Mouse (Mus musculus) intestine, postnatal 0 days (tissue): ENCODE results near the gene Mat2a. TPM values are rescaled to one million over a fixed set of nuclear protein-coding genes. Genes with fewer than 3 reads are reported as not detected.

Experiments used
- ATAC-seq: fragments of 200-750 bp; cut with Nextera tagmentation; 2 replicates; pipeline ENCODE4 v1.8.0; 2017; ENCODE audit warnings: mild to moderate bottlenecking, moderate TSS enrichment, moderate library complexity
- H3K27ac ChIP-seq: fragments of 300-500 bp; sonication (generic); 2 replicates; pipeline ENCODE4 v1.5.1; 2014; ENCODE audit warnings: mild to moderate bottlenecking, low read depth, low read length, moderate library complexity
- H3K27me3 ChIP-seq: fragments of 300-500 bp; sonication (generic); replicated peaks from 2 replicates; pipeline ENCODE4 v1.6.1; 2014; ENCODE audit warnings: low read length, mixed read lengths; ENCODE audit not compliant: control insufficient read depth, insufficient read depth
- H3K36me3 ChIP-seq: fragments of 300-500 bp; sonication (generic); 2 replicates; pipeline ENCODE4 v1.6.1; 2014; ENCODE audit warnings: mild to moderate bottlenecking, moderate library complexity; ENCODE audit not compliant: control insufficient read depth, insufficient read depth
- H3K4me1 ChIP-seq: fragments of 300-500 bp; sonication (generic); replicated peaks from 2 replicates; pipeline ENCODE4 v1.6.1; 2014; ENCODE audit warnings: antibody characterized with exemption, low read length, mixed read lengths; ENCODE audit not compliant: control insufficient read depth, insufficient read depth
- H3K4me2 ChIP-seq: fragments of 300-500 bp; sonication (generic); replicated peaks from 2 replicates; pipeline ENCODE4 v1.6.1; 2014; ENCODE audit warnings: low read depth, mild to moderate bottlenecking, moderate library complexity
- H3K4me3 ChIP-seq: fragments of 300-500 bp; sonication (generic); 2 replicates; pipeline ENCODE4 v1.5.1; 2014; ENCODE audit warnings: low read depth, low read length
- H3K9ac ChIP-seq: fragments of 300-500 bp; sonication (generic); 2 replicates; pipeline ENCODE4 v1.6.1; 2014; ENCODE audit warnings: mild to moderate bottlenecking, low read depth, low read length
- H3K9me3 ChIP-seq: fragments of 300-500 bp; sonication (generic); 2 replicates; pipeline ENCODE4 v1.6.1; 2016; ENCODE audit warnings: mixed run types; ENCODE audit not compliant: control insufficient read depth
- CTCF ChIP-seq: sonication (generic); IDR thresholded peaks from 2 replicates; pipeline ENCODE4 v1.5.1; 2016; ENCODE audit warnings: low read depth, mild to moderate bottlenecking, control low read depth, antibody characterized with exemption, moderate library complexity
- WGBS: fragments of 180-500 bp; shearing (Covaris S2); extraction: QIAGEN DNeasy Blood & Tissue Kit; methylation state at CpG from one replicate; pipeline ENCODE4 v1.1.7; 2014; 5-methylcytosine and 5-hydroxymethylcytosine counted together
- polyA plus RNA-seq: library from polyadenylated mRNA; unstranded; fragments of >200 nt; fragmentation: Nextera tagmentation; extraction: Ambion mirVana; gene quantifications from 2 replicates; pipeline ENCODE4 v1.2.1, GENCODE M21; 2015

The Mat2a gene
- polyA plus RNA-seq, 1 experiment from 2014 or later, result 120 TPM

DNA sequence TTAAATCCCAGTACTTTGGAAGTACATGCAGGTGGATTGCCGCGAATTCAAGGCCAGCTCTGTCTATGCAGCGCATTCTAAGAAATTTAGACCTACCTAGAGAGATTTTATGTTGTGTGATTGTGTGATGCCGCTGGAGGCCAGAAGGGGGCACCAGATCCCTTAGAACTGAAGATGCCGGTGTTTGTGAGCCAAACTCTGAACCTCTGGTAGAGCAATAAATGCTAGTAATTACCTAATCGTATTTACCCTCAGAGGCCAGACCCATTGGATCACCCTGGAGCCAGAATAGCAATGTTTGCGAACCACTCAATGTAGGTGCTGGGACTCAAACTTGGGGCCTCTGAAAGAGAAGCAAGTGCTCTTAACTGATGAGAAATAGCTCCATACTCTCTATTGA is 37.5 kb downstream of the Mat2a start:
- Histone ChIP-seq H3K36me3 (no peaks in the 10 kb centered on the region), H3K4me2 (no peak overlapping the region), H3K9me3 (no peaks in the 10 kb centered on the region), H3K27ac (no peak overlapping the region), H3K4me1 (no peaks in the 10 kb centered on the region), H3K9ac (no peak overlapping the region), H3K27me3 (no peaks in the 10 kb centered on the region), H3K4me3 (no peak overlapping the region)
- ATAC-seq, result peak; percentile 59
- TF ChIP-seq CTCF, result peak; percentile 87
- WGBS, result 22% methylated on average over 7 of the region's 7 CpGs

DNA sequence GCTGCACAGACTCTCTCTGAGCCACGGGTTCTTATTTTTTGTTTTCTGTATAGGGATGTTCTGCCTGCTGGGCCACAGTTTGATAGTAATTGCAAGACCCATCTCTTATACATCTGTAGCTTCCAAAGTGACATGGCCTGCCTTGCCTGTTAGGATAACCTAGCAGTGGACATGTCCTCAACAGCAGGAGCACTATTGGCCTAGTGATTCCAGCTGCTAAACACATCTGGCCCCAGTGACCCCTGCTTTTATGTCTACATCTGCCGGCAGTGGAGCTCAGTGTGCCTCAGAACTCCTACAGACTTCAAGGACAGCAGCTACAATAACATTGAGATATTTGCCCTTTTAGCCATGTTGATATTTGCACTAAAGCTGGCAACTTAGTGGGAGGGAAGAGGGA is 39.4 kb downstream of the Mat2a start:
- no peaks in the 10 kb centered on the region for H3K9me3 ChIP-seq
- H3K27ac ChIP-seq, result no peak overlapping the region
- no peaks in the 10 kb centered on the region for H3K4me1 ChIP-seq
- WGBS, result 43% methylated on average over 2 of the region's 2 CpGs
- no peak overlapping the region for H3K4me3 ChIP-seq
- H3K27me3 ChIP-seq, result no peaks in the 10 kb centered on the region
- H3K4me2 ChIP-seq, result no peak overlapping the region
- no peak overlapping the region for H3K9ac ChIP-seq
- no peak for TF ChIP-seq CTCF
- no peak for ATAC-seq
- no peaks in the 10 kb centered on the region for H3K36me3 ChIP-seq

- Histone ChIP-seq H3K9me3 (no peaks in the 10 kb centered on the region), H3K27ac (no peak overlapping the region), H3K4me2 (no peak overlapping the region), H3K36me3 (no peaks in the 10 kb centered on the region), H3K4me3 (no peak overlapping the region), H3K9ac (no peak overlapping the region), H3K27me3 (no peaks in the 10 kb centered on the region), H3K4me1 (no peaks in the 10 kb centered on the region)
- TF ChIP-seq CTCF, result no peak
- WGBS, result 68% methylated on average over 10 of the region's 10 CpGs
- ATAC-seq, result no peak
These were observed 42.5 kb downstream of the Mat2a start for GRCm38 (mm10) chr6:72396837-72397251.

GRCm38 (mm10) chr6:72392341-72392740 is 47.0 kb downstream of the Mat2a start:
- Histone ChIP-seq H3K9me3 (no peaks in the 10 kb centered on the region), H3K27me3 (no peaks in the 10 kb centered on the region), H3K4me2 (no peak overlapping the region), H3K36me3 (peaks cover 10% of the 10 kb centered on the region; the same call in 1 of the 2 replicates), H3K27ac (no peak overlapping the region), H3K9ac (no peak overlapping the region), H3K4me3 (no peak overlapping the region), H3K4me1 (peaks cover 5% of the 10 kb centered on the region; the same call in 1 of the 2 replicates)
- 99% methylated on average over 5 of the region's 5 CpGs for WGBS
- no peak for ATAC-seq
- TF ChIP-seq CTCF, result 0 out of 2 replicates have a peak, but pooled peaks have one; percentile 10

- 14% methylated on average over 12 of the region's 12 CpGs for WGBS
- ATAC-seq, result peak; percentile 55
- Histone ChIP-seq H3K27me3 (no peaks in the 10 kb centered on the region), H3K4me2 (peak overlapping the region; percentile 78), H3K27ac (peak overlapping the region; percentile 99), H3K4me1 (peaks cover 5% of the 10 kb centered on the region; the same call in 1 of the 2 replicates), H3K36me3 (peaks cover 18% of the 10 kb centered on the region), H3K9ac (peak overlapping the region; percentile 91), H3K4me3 (peak overlapping the region; percentile 64), H3K9me3 (no peaks in the 10 kb centered on the region)
- peak; percentile 32; the same call in 1 of the 2 replicates for TF ChIP-seq CTCF
These were observed 48.4 kb downstream of the Mat2a start for GRCm38 (mm10) chr6:72390795-72391521.

- peak; percentile 65 for TF ChIP-seq CTCF
- peak; percentile 88 for ATAC-seq
- WGBS, result 0% methylated on average over 32 of the region's 33 CpGs
These were observed 49.2 kb downstream of the Mat2a start, which contains the start of gene Vamp8 for GRCm38 (mm10) chr6:72389941-72390771. TSS of gene Vamp8 (minus strand) at chr6:72390703.

More at GRCm38 (mm10) chr6:72389941-72390771, 49.2 kb downstream of the Mat2a start, which contains the start of gene Vamp8:
- H3K4me3 ChIP-seq, result peak within 1 kb of the TSS; percentile 64
- H3K9me3 ChIP-seq, result no peaks in the 10 kb centered on the region
- H3K27ac ChIP-seq, result peak within 1 kb of the TSS; percentile 99
- peak within 1 kb of the TSS; percentile 91 for H3K9ac ChIP-seq
- H3K27me3 ChIP-seq, result no peaks in the 10 kb centered on the region
- peak within 1 kb of the TSS; percentile 78 for H3K4me2 ChIP-seq
- peaks cover 26% of the 10 kb centered on the region for H3K36me3 ChIP-seq
- peaks cover 5% of the 10 kb centered on the region; the same call in 1 of the 2 replicates for H3K4me1 ChIP-seq
